Mouse (Mus musculus) kidney, adult 2 months (tissue): ENCODE data around the gene Spock1.

Experiments used
- CTCF ChIP-seq: fragments of 200-500 bp; conservative IDR thresholded peaks from 2 replicates; pipeline ENCODE4 v1.5.1; 2011; ENCODE audit warnings: low read depth, mild to moderate bottlenecking, control low read depth, low read length, moderate library complexity, mixed read lengths; ENCODE audit not compliant: insufficient read depth, insufficient read length
- POLR2A ChIP-seq: fragments of 200-500 bp; IDR thresholded peaks from one replicate; pipeline ENCODE4 v1.6.1; 2011; ENCODE audit warnings: low read depth, low read length, control low read depth

- TF ChIP-seq POLR2A = no peak
- no peak for TF ChIP-seq CTCF
These were observed 269.3 kb downstream of the Spock1 start for GRCm38 (mm10) chr13:57638820-57639219.
